Mouse (Mus musculus) liver, adult 2 months (tissue): ENCODE measurements at regions not wholly inside any gene's neighbourhood (a gene's known extent, or its start where the extent isn't known, plus 50 kb on each side); places are given as distances from the start of the nearest gene placed in this dataset.
A peak's percentile ranks its signal among the peaks of the same experiment; 100 is the strongest.

Source experiments
- DNase-seq: peaks from one replicate; pipeline ENCODE4 v3.0.0-alpha.2; 2011; ENCODE audit warnings: low read depth, low spot score; ENCODE audit errors: extremely low read depth
- H3K27ac ChIP-seq: fragments of 200-500 bp; replicated peaks from 2 replicates; pipeline ENCODE4 v1.5.1; 2012; ENCODE audit warnings: low read depth, mild to moderate bottlenecking, control low read depth, inconsistent platforms, low read length; ENCODE audit not compliant: insufficient read depth
- H3K27me3 ChIP-seq: fragments of 200-500 bp; 2 replicates; pipeline ENCODE4 v1.6.1; 2012; ENCODE audit warnings: mild to moderate bottlenecking, moderate library complexity, low read length, inconsistent platforms; ENCODE audit not compliant: control insufficient read depth, insufficient read depth
- H3K36me3 ChIP-seq: fragments of 200-500 bp; 2 replicates; pipeline ENCODE4 v1.6.1; 2012; ENCODE audit warnings: low read length, inconsistent platforms; ENCODE audit not compliant: control insufficient read depth, insufficient read depth
- H3K4me1 ChIP-seq: fragments of 200-500 bp; 2 replicates; pipeline ENCODE4 v1.6.1; 2011; ENCODE audit warnings: low read length; ENCODE audit not compliant: control insufficient read depth, insufficient read depth
- H3K4me3 ChIP-seq: fragments of 200-500 bp; 2 replicates; pipeline ENCODE4 v1.5.1; 2011; ENCODE audit warnings: low read depth, mild to moderate bottlenecking, control low read depth, low read length, moderate library complexity; ENCODE audit not compliant: insufficient read depth
- H3K79me2 ChIP-seq: fragments of 200-500 bp; 2 replicates; pipeline ENCODE4 v1.6.1; 2012; ENCODE audit warnings: inconsistent platforms, mild to moderate bottlenecking, low read length, moderate library complexity; ENCODE audit not compliant: control insufficient read depth, insufficient read depth
- H3K9ac ChIP-seq: fragments of 200-500 bp; 2 replicates; pipeline ENCODE4 v1.6.1; 2012; ENCODE audit warnings: low read depth, mild to moderate bottlenecking, control low read depth, inconsistent platforms, low read length
- CTCF ChIP-seq: fragments of 200-500 bp; IDR thresholded peaks from 2 replicates; pipeline ENCODE4 v1.5.1; 2011; ENCODE audit warnings: low read depth, low read length, control low read depth
- POLR2A ChIP-seq: fragments of 200-500 bp; IDR thresholded peaks from 2 replicates; pipeline ENCODE4 v1.6.1; 2011; ENCODE audit warnings: low read length, control low read depth; ENCODE audit not compliant: insufficient read depth; ENCODE audit errors: extremely low read depth
- WGBS: fragments of 180-500 bp; shearing (Covaris S2); methylation state at CpG from one replicate; pipeline ENCODE4 v1.1.7; 2018; 5-methylcytosine and 5-hydroxymethylcytosine counted together

GRCm38 (mm10) chr5:77838186-77839097 is 430.6 kb upstream of the Igfbp7 start:
- H3K27ac ChIP-seq: no peak overlapping the region
- H3K4me1 ChIP-seq: no peaks in the 10 kb centered on the region
- H3K4me3 ChIP-seq: no peak overlapping the region
- no peak for TF ChIP-seq CTCF
- no peak for TF ChIP-seq POLR2A
- no peaks in the 10 kb centered on the region for H3K27me3 ChIP-seq
- no peaks in the 10 kb centered on the region for H3K79me2 ChIP-seq
- H3K36me3 ChIP-seq: no peaks in the 10 kb centered on the region
- H3K9ac ChIP-seq: no peak overlapping the region
- WGBS: 57% methylated on average over 5 of the region's 5 CpGs
- no peak for DNase-seq

- Histone ChIP-seq H3K27me3 (no peaks in the 10 kb centered on the region), H3K4me3 (no peak overlapping the region), H3K79me2 (no peaks in the 10 kb centered on the region), H3K27ac (no peak overlapping the region), H3K4me1 (no peaks in the 10 kb centered on the region), H3K9ac (no peak overlapping the region), H3K36me3 (no peaks in the 10 kb centered on the region)
- TF ChIP-seq POLR2A: no peak
- no peak for TF ChIP-seq CTCF
- DNase-seq: no peak
- whole genome bisulfite sequencing: 92% methylated on average over 2 of the region's 2 CpGs
Observed at GRCm38 (mm10) chr5:77827971-77828370, 420.1 kb upstream of the Igfbp7 start.

- 68% methylated on average over 4 of the region's 4 CpGs for WGBS
- Histone ChIP-seq H3K4me1 (no peaks in the 10 kb centered on the region), H3K9ac (no peak overlapping the region), H3K27ac (no peak overlapping the region), H3K27me3 (no peaks in the 10 kb centered on the region), H3K36me3 (no peaks in the 10 kb centered on the region), H3K4me3 (no peak overlapping the region), H3K79me2 (no peaks in the 10 kb centered on the region)
- no peak for TF ChIP-seq POLR2A
- TF ChIP-seq CTCF: no peak
- DNase-seq: no peak
Observed at GRCm38 (mm10) chr5:77826063-77826462, 418.2 kb upstream of the Igfbp7 start.

- no peak overlapping the region for H3K9ac ChIP-seq
- H3K36me3 ChIP-seq: no peaks in the 10 kb centered on the region
- WGBS: 44% methylated on average over 7 of the region's 7 CpGs
- no peak overlapping the region for H3K4me3 ChIP-seq
- DNase-seq: no peak
- H3K4me1 ChIP-seq: no peaks in the 10 kb centered on the region
- no peak overlapping the region for H3K27ac ChIP-seq
- no peaks in the 10 kb centered on the region for H3K27me3 ChIP-seq
- TF ChIP-seq CTCF (no peak), POLR2A (no peak)
- H3K79me2 ChIP-seq: no peaks in the 10 kb centered on the region
Observed at GRCm38 (mm10) chr5:77816759-77817280, 409.0 kb upstream of the Igfbp7 start.

GRCm38 (mm10) chr5:77809844-77810243 is 402.0 kb upstream of the Igfbp7 start:
- H3K27me3 ChIP-seq: no peaks in the 10 kb centered on the region
- H3K27ac ChIP-seq: no peak overlapping the region
- WGBS: 64% methylated on average over 6 of the region's 6 CpGs
- DNase-seq: peak; percentile 1
- no peak overlapping the region for H3K4me3 ChIP-seq
- no peaks in the 10 kb centered on the region for H3K79me2 ChIP-seq
- TF ChIP-seq CTCF (no peak), POLR2A (no peak)
- no peaks in the 10 kb centered on the region for H3K36me3 ChIP-seq
- no peak overlapping the region for H3K9ac ChIP-seq
- no peaks in the 10 kb centered on the region for H3K4me1 ChIP-seq

- Histone ChIP-seq H3K4me1 (no peaks in the 10 kb centered on the region), H3K27me3 (no peaks in the 10 kb centered on the region), H3K4me3 (no peak overlapping the region), H3K36me3 (no peaks in the 10 kb centered on the region), H3K27ac (no peak overlapping the region), H3K9ac (no peak overlapping the region), H3K79me2 (no peaks in the 10 kb centered on the region)
- WGBS: 27% methylated on average over 3 of the region's 3 CpGs
- TF ChIP-seq POLR2A (no peak), CTCF (peak; percentile 19; the same call in 1 of the 2 replicates)
- peak; percentile 36 for DNase-seq
Observed at GRCm38 (mm10) chr5:77807726-77808125, 399.9 kb upstream of the Igfbp7 start.
